Mouse (Mus musculus) layer of hippocampus, adult 8-10 months (tissue): ENCODE results near the gene Jsrp1. TPM values are rescaled to one million over a fixed set of nuclear protein-coding genes. Genes with fewer than 3 reads are reported as not detected.

ENCODE experiments used
- DNase-seq, 2 experiments: peaks; one replicate each; pipeline ENCODE4 v3.0.0; 2022; ENCODE audit warnings: low spot score in 2 of 2
- total RNA-seq, 4 experiments: library from RNA; stranded (reverse); gene quantifications; 2 replicates each; pipeline ENCODE4 v1.2.4; 2022

Jsrp1 gene
- total RNA-seq, 4 experiments from 2014 or later = 0.91 to 4.7 (median 2.7) TPM

GRCm38 (mm10) chr10:80792175-80793032, 20.9 kb downstream of the Jsrp1 start:
- DNase-seq = no peak

- DNase-seq = no peak
Observed at GRCm38 (mm10) chr10:80791476-80792174, 21.7 kb downstream of the Jsrp1 start.

- no peak for DNase-seq
Observed at GRCm38 (mm10) chr10:80790761-80791404, 22.4 kb downstream of the Jsrp1 start.

- no peak for DNase-seq
Observed at GRCm38 (mm10) chr10:80787517-80787916, 25.8 kb downstream of the Jsrp1 start.

- DNase-seq = no peak
Observed at GRCm38 (mm10) chr10:80785963-80786362, 27.3 kb downstream of the Jsrp1 start.

- no peak for DNase-seq
Observed at GRCm38 (mm10) chr10:80784871-80785270, 28.4 kb downstream of the Jsrp1 start.

GRCm38 (mm10) chr10:80784302-80784701, 29.0 kb downstream of the Jsrp1 start:
- no peak for DNase-seq

GRCm38 (mm10) chr10:80779565-80779964, 33.7 kb downstream of the Jsrp1 start:
- no peak for DNase-seq

GRCm38 (mm10) chr10:80777123-80777522, 36.2 kb downstream of the Jsrp1 start:
- DNase-seq = no peak

- no peak for DNase-seq
Observed at GRCm38 (mm10) chr10:80776358-80776869, 36.9 kb downstream of the Jsrp1 start.

GRCm38 (mm10) chr10:80775731-80776130, 37.6 kb downstream of the Jsrp1 start:
- DNase-seq = no peak

GRCm38 (mm10) chr10:80774981-80775380, 38.3 kb downstream of the Jsrp1 start:
- DNase-seq = no peak

- peak; percentile 88 to 90 for DNase-seq
Observed at GRCm38 (mm10) chr10:80774549-80774948, 38.7 kb downstream of the Jsrp1 start.

GRCm38 (mm10) chr10:80773816-80774215, 39.5 kb downstream of the Jsrp1 start:
- DNase-seq = no peak

GRCm38 (mm10) chr10:80768365-80768764, 44.9 kb downstream of the Jsrp1 start:
- no peak for DNase-seq

GRCm38 (mm10) chr10:80766161-80766815, 47.0 kb downstream of the Jsrp1 start:
- DNase-seq = no peak

- DNase-seq = no peak
Observed at GRCm38 (mm10) chr10:80765746-80766145, 47.6 kb downstream of the Jsrp1 start.

GRCm38 (mm10) chr10:80763502-80763901, 49.8 kb downstream of the Jsrp1 start:
- no peak for DNase-seq

GRCm38 (mm10) chr10:80761821-80762220, 51.5 kb downstream of the Jsrp1 start:
- no peak for DNase-seq

GRCm38 (mm10) chr10:80760596-80761524, 52.4 kb downstream of the Jsrp1 start:
- no peak for DNase-seq
